Mouse (Mus musculus) skeletal muscle tissue, adult 2 months (tissue): ENCODE measurements at regions not wholly inside any gene's neighbourhood (a gene's known extent, or its start where the extent isn't known, plus 50 kb on each side); places are given as distances from the start of the nearest gene placed in this dataset.

Experiments used
- DNase-seq: peaks from one replicate; pipeline ENCODE4 v3.0.0-alpha.2; 2012; ENCODE audit warnings: low read depth, low spot score

- no peak for DNase-seq
These were observed 213.3 kb upstream of the Amigo2 start for GRCm38 (mm10) chr15:97460360-97460719.

GRCm38 (mm10) chr15:97459606-97460359 is 212.7 kb upstream of the Amigo2 start:
- DNase-seq = no peak

- DNase-seq = peak; percentile 4
These were observed 211.7 kb upstream of the Amigo2 start for GRCm38 (mm10) chr15:97458748-97459221.

GRCm38 (mm10) chr15:97458139-97458747 is 211.2 kb upstream of the Amigo2 start:
- no peak for DNase-seq

GRCm38 (mm10) chr15:97457468-97457867 is 210.4 kb upstream of the Amigo2 start:
- DNase-seq = no peak

GRCm38 (mm10) chr15:97456991-97457390 is 209.9 kb upstream of the Amigo2 start:
- DNase-seq = no peak

GRCm38 (mm10) chr15:97455672-97456071 is 208.6 kb upstream of the Amigo2 start:
- DNase-seq = peak; percentile 20

GRCm38 (mm10) chr15:97449724-97450123 is 202.6 kb upstream of the Amigo2 start:
- DNase-seq = no peak

GRCm38 (mm10) chr15:97449001-97449400 is 201.9 kb upstream of the Amigo2 start:
- no peak for DNase-seq

- DNase-seq = no peak
These were observed 201.3 kb upstream of the Amigo2 start for GRCm38 (mm10) chr15:97448243-97448880.

GRCm38 (mm10) chr15:97446181-97446580 is 199.1 kb upstream of the Amigo2 start:
- DNase-seq = no peak

GRCm38 (mm10) chr15:97438235-97438760 is 191.2 kb upstream of the Amigo2 start:
- no peak for DNase-seq
